Mouse (Mus musculus) spleen, adult 2 months (tissue): ENCODE data around the gene Arid1b.

ENCODE experiments used
- CTCF ChIP-seq: fragments of 200-500 bp; IDR thresholded peaks from 2 replicates; pipeline ENCODE4 v1.5.1; 2011; ENCODE audit warnings: mild to moderate bottlenecking, inconsistent platforms; ENCODE audit not compliant: insufficient read depth, insufficient read length, insufficient replicate concordance; ENCODE audit errors: extremely low read depth
- POLR2A ChIP-seq: fragments of 200-500 bp; IDR thresholded peaks from 2 replicates; pipeline ENCODE4 v1.6.1; 2011; ENCODE audit warnings: low read depth, low read length, inconsistent platforms

- no peak for TF ChIP-seq CTCF
- no peak for TF ChIP-seq POLR2A
These were observed 255.6 kb downstream of the Arid1b start for GRCm38 (mm10) chr17:5249681-5250180.
